Mouse (Mus musculus) monocyte, adult 5-6 weeks (primary cell): ENCODE data around the gene Pbsn. TPM values are rescaled to one million over a fixed set of nuclear protein-coding genes. Genes with fewer than 3 reads are reported as not detected.
"Not testable (repeated sequence)": the region's sequence is repeated elsewhere in the genome, so short reads cannot be mapped to it uniquely, and the experiment has no call there.

ENCODE experiments used
- ATAC-seq: fragments of 153-309, 156-312 bp; replicated peaks from 2 replicates; pipeline ENCODE4 v1.8.0; 2017; ENCODE audit warnings: mild to moderate bottlenecking; ENCODE audit not compliant: low TSS enrichment, insufficient number of reproducible peaks, severe bottlenecking, poor library complexity, low FRiP score
- total RNA-seq: library from RNA; stranded (forward); fragments of 200-1000, 200-491, 200-594 nt; gene quantifications from 3 replicates; pipeline ENCODE4 v1.2.3, GENCODE M21; 2017

The Pbsn gene
- not detected in 3 replicates for total RNA-seq

- ATAC-seq, result no peak
These were observed at the start of gene Pbsn for GRCm38 (mm10) chrX:77853523-77853922. Pbsn (minus strand) TSS chrX:77853623.

DNA sequence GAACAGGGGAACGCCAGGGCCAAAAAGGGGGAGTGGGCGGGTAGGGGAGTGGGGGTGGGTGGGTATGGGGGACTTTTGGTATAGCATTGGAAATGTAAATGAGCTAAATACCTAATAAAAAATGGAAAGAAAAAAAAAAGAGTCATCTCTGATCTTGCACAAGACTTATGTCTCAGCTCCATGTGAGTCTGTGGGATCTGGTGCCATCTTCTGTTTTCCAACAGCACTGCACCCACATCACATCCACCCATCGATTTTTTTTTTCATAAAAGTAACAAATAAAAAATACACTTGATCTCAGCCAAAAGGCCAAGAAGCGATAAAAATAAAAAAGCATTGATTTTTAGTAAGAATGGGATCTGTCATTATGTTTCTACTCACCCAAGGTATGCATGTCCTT, 26.6 kb upstream of the Pbsn start:
- ATAC-seq, result not testable (repeated sequence)

DNA sequence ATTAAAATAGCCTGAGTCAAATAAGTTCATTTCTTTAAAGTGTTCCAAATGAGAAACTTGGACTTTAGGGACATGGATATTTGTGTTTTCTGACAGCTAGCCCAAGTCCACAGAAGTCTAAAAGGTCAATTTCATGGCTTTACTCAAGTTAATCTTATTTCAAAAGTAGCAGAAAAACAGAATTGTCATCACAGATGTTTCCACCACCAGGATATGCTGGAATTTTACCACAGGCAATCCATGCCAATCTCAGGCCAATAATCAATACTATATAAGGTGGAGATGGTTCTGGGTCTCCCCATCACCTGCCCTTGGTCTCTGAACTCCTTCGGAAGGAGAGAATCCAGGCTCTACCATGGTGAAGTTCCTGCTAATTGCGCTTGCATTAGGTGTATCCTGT, 11.0 kb upstream of the Pbsn start, which contains the start of gene Gm14744:
TSS of gene Gm14744 (plus strand) at position 301 of the 400 bp plus-strand sequence.
- ATAC-seq, result not testable (repeated sequence)

GRCm38 (mm10) chrX:77812031-77812430, 41.4 kb downstream of the Pbsn start:
- ATAC-seq, result no peak

GRCm38 (mm10) chrX:77810608-77811206, 42.7 kb downstream of the Pbsn start:
- ATAC-seq, result no peak

GRCm38 (mm10) chrX:77808602-77809001, 44.8 kb downstream of the Pbsn start:
- ATAC-seq, result 0 out of 2 replicates have a peak, but pooled peaks have one; percentile 27

DNA sequence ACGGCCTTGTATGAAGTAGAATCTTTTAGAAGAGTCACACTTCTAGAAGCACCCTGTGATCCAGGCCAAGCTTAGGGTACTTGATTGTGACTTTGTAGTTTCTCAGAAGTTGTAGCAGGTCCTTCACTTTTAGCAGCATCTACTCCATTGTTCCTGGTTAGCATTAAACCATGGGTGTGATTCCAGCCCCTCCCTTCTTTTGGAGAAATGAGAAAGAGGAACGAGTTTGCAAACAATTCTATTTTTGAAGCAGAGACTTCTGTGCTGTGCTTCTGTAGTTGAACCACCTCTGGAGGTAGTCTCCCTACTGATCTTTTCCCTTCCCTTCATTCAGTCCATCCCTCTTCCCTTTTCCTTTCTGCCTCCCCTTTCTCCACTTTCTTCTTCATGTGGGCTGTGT, 51.1 kb downstream of the Pbsn start:
- ATAC-seq, result peak; percentile 61

DNA sequence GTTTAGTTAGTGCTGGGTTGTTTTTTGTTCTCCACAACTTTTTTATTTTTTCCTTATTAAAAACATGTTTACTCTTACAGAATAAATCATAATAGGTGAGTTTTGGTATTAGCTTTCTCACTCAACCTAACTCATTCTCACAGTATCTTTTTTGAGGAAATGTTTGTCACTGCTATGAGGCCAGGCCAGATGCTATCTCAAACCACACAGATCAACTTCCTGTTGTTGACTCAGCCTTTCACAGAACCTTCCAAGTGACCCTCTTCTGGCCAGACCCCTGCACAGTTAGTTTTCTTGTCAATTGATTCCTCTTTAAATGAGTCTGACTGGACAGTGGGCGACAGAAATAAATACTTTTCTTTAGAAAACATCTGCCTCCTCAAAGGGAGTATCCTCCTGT, 51.9 kb downstream of the Pbsn start:
- peak; percentile 71 for ATAC-seq

DNA sequence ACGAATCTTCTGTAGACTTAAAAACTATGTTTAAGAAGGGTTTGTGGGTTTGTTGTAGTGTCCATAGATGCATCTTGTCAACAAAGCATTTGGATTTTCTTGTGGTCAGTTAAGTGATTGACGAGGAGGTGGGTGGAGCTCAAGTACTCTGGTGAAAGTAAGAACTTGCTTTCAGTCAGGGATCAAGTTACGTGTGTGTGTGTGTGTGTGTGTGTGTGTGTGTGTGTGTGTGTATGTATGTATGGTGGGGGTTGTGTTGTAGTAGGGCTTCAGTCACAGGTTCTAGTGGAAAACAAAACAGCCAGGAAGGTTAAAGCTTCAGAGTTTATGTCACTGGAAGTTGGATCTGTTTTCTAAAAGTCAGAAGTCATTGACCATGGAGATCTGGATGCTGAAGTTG, 53.9 kb downstream of the Pbsn start:
- ATAC-seq, result no peak

GRCm38 (mm10) chrX:77797801-77798200, 55.6 kb downstream of the Pbsn start:
- no peak for ATAC-seq

DNA sequence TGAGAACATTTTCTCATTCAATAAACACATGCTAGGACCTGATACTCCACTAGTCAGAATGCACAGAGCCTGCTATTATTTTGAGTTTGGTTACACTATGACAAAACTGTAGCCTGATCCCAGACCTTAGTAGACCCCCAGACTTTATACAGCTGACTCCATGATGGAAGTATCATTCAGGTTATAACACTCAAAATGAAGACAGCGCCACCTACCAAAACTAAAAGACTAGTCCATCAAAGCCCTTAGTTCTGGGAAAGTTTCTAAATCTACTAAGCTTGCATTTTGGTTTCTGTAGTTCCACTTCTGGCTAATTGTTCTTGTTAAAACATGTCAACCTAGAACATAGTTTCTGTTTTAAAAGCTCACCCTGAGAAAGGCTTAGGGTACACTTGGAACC, 56.5 kb downstream of the Pbsn start:
- ATAC-seq, result no peak

DNA sequence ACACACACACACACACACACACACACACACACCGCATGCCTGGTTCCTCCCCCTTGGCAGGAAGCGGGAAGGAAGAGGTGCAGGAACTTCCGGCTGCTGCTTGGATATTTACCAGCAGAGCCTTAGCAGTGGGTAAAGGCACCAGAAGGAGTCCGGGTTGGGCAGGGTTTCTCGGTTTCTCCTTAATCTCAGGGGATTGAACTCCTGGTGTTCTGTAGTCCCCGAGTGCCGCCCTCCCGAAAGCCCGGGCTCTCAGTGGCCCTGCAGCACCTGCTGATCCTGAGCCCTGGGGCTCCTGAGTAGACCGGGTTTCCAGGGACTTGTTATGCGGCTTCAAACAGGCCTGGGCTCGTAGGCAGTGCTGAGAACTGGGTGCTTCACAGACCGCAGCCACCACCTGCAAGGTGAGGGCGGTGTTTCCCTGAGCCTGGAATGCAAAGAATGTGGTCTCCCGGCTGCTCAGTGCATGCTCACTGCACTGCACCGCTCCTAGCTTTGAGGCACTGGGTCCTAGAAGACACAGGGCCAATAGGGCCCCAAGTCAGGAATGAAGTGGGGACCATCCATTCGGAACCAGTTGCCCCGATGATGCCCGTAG, 57.1 kb downstream of the Pbsn start, which contains the start of gene Prkx:
TSS of gene Prkx (minus strand) at position 41 of the 598 bp plus-strand sequence.
- 0 out of 2 replicates have a peak, but pooled peaks have one; percentile 23 for ATAC-seq

DNA sequence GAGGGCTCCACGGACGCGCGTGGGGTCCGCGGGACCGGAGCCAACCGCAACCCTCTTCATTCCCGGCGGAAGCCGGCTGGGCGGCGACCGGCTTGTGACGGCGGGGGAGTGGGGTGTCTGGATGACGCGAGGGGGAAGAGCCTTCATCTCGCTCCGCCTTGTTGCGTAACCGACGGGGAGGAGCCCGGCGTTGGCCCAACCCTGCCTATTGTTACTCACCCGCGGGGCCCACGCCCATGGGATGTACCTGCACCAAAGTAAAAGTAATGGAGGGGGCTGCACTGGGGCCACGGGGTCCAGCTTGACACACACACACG, 57.6 kb downstream of the Pbsn start:
- peak; percentile 96 for ATAC-seq

GRCm38 (mm10) chrX:77794962-77795857, 58.2 kb downstream of the Pbsn start:
- ATAC-seq, result 0 out of 2 replicates have a peak, but pooled peaks have one; percentile 25

DNA sequence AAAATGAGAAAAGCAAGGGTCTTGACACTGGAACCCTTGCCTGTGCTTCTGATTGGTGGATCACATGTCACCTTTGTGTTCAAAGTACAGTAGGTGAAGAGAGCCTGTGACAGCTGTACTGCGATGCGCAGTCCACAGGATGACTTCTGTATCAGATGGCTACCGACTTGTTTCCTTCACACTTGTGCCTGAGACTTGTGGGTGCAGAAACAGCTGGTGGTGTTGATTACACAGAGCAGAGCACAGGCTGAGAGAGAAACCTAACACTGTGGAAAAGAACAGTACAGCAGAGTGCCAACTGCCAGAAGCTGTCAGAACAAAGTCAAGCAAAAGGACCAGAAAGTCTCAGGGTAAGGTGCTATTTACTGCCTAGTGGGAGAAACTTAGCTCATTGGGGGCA, 64.7 kb downstream of the Pbsn start:
- no peak for ATAC-seq

Other genes with a start within 250 kb of the Pbsn start
- gene Prkx, start 57.3 kb downstream of the Pbsn start, total RNA-seq, result 46.7 to 56.2 TPM (median 49.5 TPM) in 3 replicates
- not detected in 3 replicates for gene Gm14744, start 11.1 kb upstream of the Pbsn start, total RNA-seq
- not detected in 3 replicates for gene 5430402E10Rik, start 71.4 kb upstream of the Pbsn start, total RNA-seq
- not detected in 3 replicates for gene Obp1a, start 237.8 kb upstream of the Pbsn start, total RNA-seq